Mouse (Mus musculus) gastrocnemius, adult 2 months (tissue): Measurements from ENCODE around the gene Zfp771. TPM values are rescaled to one million over a fixed set of nuclear protein-coding genes. Genes with fewer than 3 reads are reported as not detected.
"Not testable (repeated sequence)": the region's sequence is repeated elsewhere in the genome, so short reads cannot be mapped to it uniquely, and the experiment has no call there.

ENCODE experiments used
- DNase-seq: peaks from one replicate; pipeline ENCODE4 v3.0.0; 2022
- H3K27ac ChIP-seq: fragments of 200-600 bp; 2 replicates; pipeline ENCODE4 v1.8.1; 2022; ENCODE audit warnings: mild to moderate bottlenecking
- H3K4me3 ChIP-seq: fragments of 200-600 bp; 2 replicates; pipeline ENCODE4 v1.8.1; 2022; ENCODE audit warnings: mild to moderate bottlenecking, moderate library complexity
- CTCF ChIP-seq: fragments of 200-600 bp; IDR thresholded peaks from 2 replicates; pipeline ENCODE4 v1.8.1; 2022; ENCODE audit warnings: antibody characterized with exemption, mild to moderate bottlenecking, moderate library complexity
- intact Hi-C: fragments of 180-260 bp; cut with DNase I; formaldehyde crosslinking; loops from one replicate; pipeline ENCODE4 v1.15.1; 2025
- total RNA-seq, 2 experiments: library from RNA; stranded (reverse); gene quantifications; 2 replicates each; pipeline ENCODE4 v1.2.3; 2021

Gene Zfp771
- total RNA-seq, 2 experiments from 2014 or later = 17.6 to 17.7 TPM

- no peak for TF ChIP-seq CTCF
- no peak overlapping the region for H3K4me3 ChIP-seq
- no peak overlapping the region for H3K27ac ChIP-seq
- intact Hi-C loops = loop anchor here (5.0 kb wide), 1 partner anchor 107 kb away; no protein-coding TSS in a partner anchor
- DNase-seq = no peak
Measured at GRCm38 (mm10) chr7:127234777-127235176, 9.3 kb upstream of the Zfp771 start.

- no peak for TF ChIP-seq CTCF
- no peak for DNase-seq
- peak overlapping the region; percentile 79 for H3K4me3 ChIP-seq
- intact Hi-C loops = no loop called here
- H3K27ac ChIP-seq = peak overlapping the region; percentile 94
Measured at GRCm38 (mm10) chr7:127243361-127243867, 660 bp upstream of the Zfp771 start.

GRCm38 (mm10) chr7:127244658-127245510, 810 bp downstream of the Zfp771 start:
- intact Hi-C loops = no loop called here
- TF ChIP-seq CTCF = no peak
- DNase-seq = peak; percentile 75
- Histone ChIP-seq H3K27ac (peak overlapping the region; percentile 94), H3K4me3 (peak overlapping the region; percentile 79)

- DNase-seq, H3K27ac ChIP-seq, H3K4me3 ChIP-seq, intact Hi-C loops: not testable (repeated sequence)
Measured at GRCm38 (mm10) chr7:127250511-127250910, 6.4 kb downstream of the Zfp771 start.

- DNase-seq = no peak
- intact Hi-C loops = no loop called here
- peak; percentile 54 for TF ChIP-seq CTCF
- no peak overlapping the region for H3K4me3 ChIP-seq
- H3K27ac ChIP-seq = 0 out of 2 replicates have a peak overlapping the region, but pooled peaks have one; percentile 4
Measured at GRCm38 (mm10) chr7:127252414-127252813, 8.3 kb downstream of the Zfp771 start.

GRCm38 (mm10) chr7:127253341-127253740, 9.3 kb downstream of the Zfp771 start:
- DNase-seq = no peak
- no peak for TF ChIP-seq CTCF
- Histone ChIP-seq H3K27ac (peak overlapping the region; percentile 95), H3K4me3 (peak overlapping the region; percentile 71)
- intact Hi-C loops = no loop called here

- H3K4me3 ChIP-seq = peak overlapping the region; percentile 71
- peak overlapping the region; percentile 95 for H3K27ac ChIP-seq
- intact Hi-C loops = no loop called here
- no peak for TF ChIP-seq CTCF
- DNase-seq = peak; percentile 97
Measured at GRCm38 (mm10) chr7:127253821-127254769, 10.0 kb downstream of the Zfp771 start.

GRCm38 (mm10) chr7:127255008-127255407, 10.9 kb downstream of the Zfp771 start:
- intact Hi-C loops = no loop called here
- no peak for TF ChIP-seq CTCF
- DNase-seq = no peak
- Histone ChIP-seq H3K27ac (peak overlapping the region; percentile 95), H3K4me3 (peak overlapping the region; percentile 71)

GRCm38 (mm10) chr7:127255965-127256364, 11.9 kb downstream of the Zfp771 start:
- H3K27ac ChIP-seq = no peak overlapping the region
- intact Hi-C loops = no loop called here
- no peak for DNase-seq
- no peak for TF ChIP-seq CTCF
- H3K4me3 ChIP-seq = no peak overlapping the region

GRCm38 (mm10) chr7:127256518-127256917, 12.4 kb downstream of the Zfp771 start:
- no peak for DNase-seq
- Histone ChIP-seq H3K4me3 (no peak overlapping the region), H3K27ac (no peak overlapping the region)
- intact Hi-C loops = no loop called here
- no peak for TF ChIP-seq CTCF

GRCm38 (mm10) chr7:127259186-127259905, 15.3 kb downstream of the Zfp771 start:
- intact Hi-C loops = no loop called here
- TF ChIP-seq CTCF = no peak
- no peak overlapping the region for H3K27ac ChIP-seq
- DNase-seq = no peak
- peak overlapping the region; percentile 75 for H3K4me3 ChIP-seq
